Mouse (Mus musculus) urinary bladder, adult 2 months (tissue): Measurements from ENCODE around the gene Rpp25l. TPM values are rescaled to one million over a fixed set of nuclear protein-coding genes. Genes with fewer than 3 reads are reported as not detected.
"Not testable (repeated sequence)": the region's sequence is repeated elsewhere in the genome, so short reads cannot be mapped to it uniquely, and the experiment has no call there.

Experiments used
- DNase-seq: peaks from one replicate; pipeline ENCODE4 v3.0.0; 2022; ENCODE audit warnings: low spot score
- polyA plus RNA-seq: library from polyadenylated mRNA; depleted of rRNA; stranded (reverse); fragments of >200 nt; gene quantifications from 2 replicates; pipeline ENCODE4 v1.2.3, GENCODE M21; 2012; rRNA removed

Rpp25l gene
- 32.6 and 40.5 TPM in 2 replicates for polyA plus RNA-seq

GRCm38 (mm10) chr4:41713197-41714067, at the start of gene Rpp25l:
Gene Rpp25l (minus strand): TSS chr4:41713534.
- DNase-seq, result peak; percentile 79

- not testable (repeated sequence) for DNase-seq
These were observed 49.4 kb upstream of the Rpp25l start for GRCm38 (mm10) chr4:41762688-41763114.

GRCm38 (mm10) chr4:41762099-41762687, 48.9 kb upstream of the Rpp25l start:
- no peak for DNase-seq

GRCm38 (mm10) chr4:41761680-41762079, 48.3 kb upstream of the Rpp25l start:
- DNase-seq, result no peak

- no peak for DNase-seq
These were observed 47.6 kb upstream of the Rpp25l start for GRCm38 (mm10) chr4:41760911-41761310.

GRCm38 (mm10) chr4:41760288-41760721, 47.0 kb upstream of the Rpp25l start:
- DNase-seq, result peak; percentile 71

GRCm38 (mm10) chr4:41759656-41760287, 46.4 kb upstream of the Rpp25l start:
- no peak for DNase-seq

GRCm38 (mm10) chr4:41759206-41759605, 45.9 kb upstream of the Rpp25l start:
- no peak for DNase-seq

- DNase-seq, result no peak
These were observed 45.4 kb upstream of the Rpp25l start for GRCm38 (mm10) chr4:41758701-41759100.

GRCm38 (mm10) chr4:41758021-41758420, 44.7 kb upstream of the Rpp25l start:
- no peak for DNase-seq

GRCm38 (mm10) chr4:41757321-41757720, 44.0 kb upstream of the Rpp25l start:
- no peak for DNase-seq

GRCm38 (mm10) chr4:41756440-41756839, 43.1 kb upstream of the Rpp25l start:
- no peak for DNase-seq

GRCm38 (mm10) chr4:41755338-41756305, 42.3 kb upstream of the Rpp25l start, which contains the start of gene Sigmar1:
Gene Sigmar1 (minus strand): TSS chr4:41756157.
- DNase-seq, result peak; percentile 85

- DNase-seq, result no peak
These were observed 41.5 kb upstream of the Rpp25l start, which contains the start of gene Galt for GRCm38 (mm10) chr4:41754797-41755337. Gene Galt (plus strand): TSS chr4:41755228.

- DNase-seq, result no peak
These were observed 31.7 kb upstream of the Rpp25l start for GRCm38 (mm10) chr4:41745021-41745420.

- DNase-seq, result no peak
These were observed 30.8 kb upstream of the Rpp25l start for GRCm38 (mm10) chr4:41744131-41744530.

GRCm38 (mm10) chr4:41741158-41741560, 27.8 kb upstream of the Rpp25l start:
- DNase-seq, result peak; percentile 88

- no peak for DNase-seq
These were observed 27.2 kb upstream of the Rpp25l start for GRCm38 (mm10) chr4:41740380-41741157.

GRCm38 (mm10) chr4:41739260-41739659, 25.9 kb upstream of the Rpp25l start:
- DNase-seq, result no peak

GRCm38 (mm10) chr4:41738256-41738603, 24.9 kb upstream of the Rpp25l start:
- no peak for DNase-seq
